Mouse (Mus musculus): ENCODE data around the gene Cnnm2. TPM values are rescaled to one million over a fixed set of nuclear protein-coding genes. Genes with fewer than 3 reads are reported as not detected.
"Not testable (repeated sequence)": the region's sequence is repeated elsewhere in the genome, so short reads cannot be mapped to it uniquely, and the experiment has no call there.

Gene Cnnm2
- polyA plus RNA-seq, 1 experiment from 2014 or later, result 3.0 TPM

DNA sequence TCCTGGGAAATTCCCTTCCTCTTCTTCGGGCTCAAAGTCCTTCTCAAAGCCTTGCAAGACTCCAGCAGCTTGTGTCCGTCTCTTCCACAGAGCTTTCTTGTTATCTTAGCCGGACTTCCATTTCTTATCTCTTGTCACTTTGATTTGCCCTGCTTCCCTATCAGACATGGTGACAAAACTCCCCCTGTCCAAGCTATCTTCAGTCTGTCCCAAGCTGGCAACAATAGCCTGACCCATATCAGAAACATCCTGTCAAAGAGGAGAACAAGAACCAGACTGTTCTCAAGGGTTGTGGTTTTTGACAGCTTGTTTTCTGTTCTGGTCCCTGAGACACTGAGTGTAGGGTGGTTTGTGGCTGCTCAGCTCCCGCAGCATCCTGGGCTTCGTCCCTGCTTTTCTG is 26.2 kb upstream of the Cnnm2 start:
- no peaks in the 10 kb centered on the region for H3K27me3 ChIP-seq
- WGBS, result 72% methylated on average over 5 of the region's 5 CpGs
- H3K9ac ChIP-seq, result no peak overlapping the region
- no peak overlapping the region for H3K27ac ChIP-seq
- ATAC-seq, result no peak
- H3K4me2 ChIP-seq, result no peak overlapping the region
- H3K4me1 ChIP-seq, result no peaks in the 10 kb centered on the region
- H3K36me3 ChIP-seq (ENCODE audit: poor library complexity, severe bottlenecking), result no peaks in the 10 kb centered on the region
- no peak overlapping the region for H3K4me3 ChIP-seq
- H3K9me3 ChIP-seq (replicated peaks), result no peaks in the 10 kb centered on the region

DNA sequence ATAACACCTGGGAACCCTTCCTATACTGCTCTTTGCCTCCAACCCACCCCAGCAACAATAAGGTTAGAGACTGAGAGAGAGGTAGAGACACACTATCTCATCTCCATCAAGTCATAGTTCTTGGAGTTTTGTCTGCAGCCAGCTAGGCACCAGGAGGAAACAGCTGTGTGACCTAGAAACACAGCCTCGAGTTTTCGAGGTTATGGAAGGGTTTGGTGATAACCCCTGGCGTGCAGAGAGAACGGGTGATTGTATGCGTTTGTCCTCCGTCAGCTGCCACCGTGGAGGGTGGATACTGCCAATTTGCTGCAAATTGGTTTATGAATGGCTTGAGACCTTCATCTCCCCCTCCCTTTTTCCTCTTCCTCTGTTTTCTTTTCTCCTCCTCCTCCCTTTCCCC is 24.3 kb upstream of the Cnnm2 start:
- Histone ChIP-seq H3K4me1 (no peaks in the 10 kb centered on the region), H3K36me3 (ENCODE audit: poor library complexity, severe bottlenecking) (no peaks in the 10 kb centered on the region), H3K9me3 (replicated peaks) (no peaks in the 10 kb centered on the region), H3K4me2 (no peak overlapping the region), H3K9ac (no peak overlapping the region), H3K4me3 (no peak overlapping the region), H3K27ac (no peak overlapping the region), H3K27me3 (no peaks in the 10 kb centered on the region)
- no peak for ATAC-seq
- 83% methylated on average over 7 of the region's 7 CpGs for WGBS

DNA sequence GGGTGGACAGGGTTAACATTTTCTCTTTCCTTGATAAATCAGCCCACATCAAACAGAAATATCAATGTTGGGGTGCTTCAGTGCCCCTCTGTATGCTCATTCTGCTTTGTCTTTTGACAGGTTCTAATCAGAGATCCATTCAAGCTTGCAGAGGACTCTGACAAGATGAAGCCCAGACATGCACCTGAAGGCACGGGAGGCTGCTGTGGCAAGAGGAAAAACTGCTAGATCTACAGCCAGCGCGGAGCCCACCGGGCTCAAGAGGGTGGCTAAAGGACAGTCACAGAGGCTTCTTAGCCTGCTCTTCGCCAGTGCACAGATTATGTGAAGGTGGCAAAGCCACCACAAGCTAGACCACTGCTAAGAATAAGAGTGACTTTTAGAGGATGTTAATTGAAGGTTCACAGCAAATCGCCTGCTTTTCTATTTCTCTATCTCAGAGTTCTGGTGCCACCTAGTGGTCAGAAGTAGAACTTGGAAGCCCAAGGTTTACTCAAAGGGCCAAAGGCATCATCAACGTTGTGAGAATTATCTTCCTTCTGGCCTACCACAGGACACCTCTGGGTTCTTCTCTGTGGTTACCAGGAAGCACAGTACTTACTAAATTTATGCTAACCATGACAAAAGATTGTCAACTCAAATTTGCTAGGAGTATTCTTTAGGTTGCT is 20.9 kb upstream of the Cnnm2 start:
- 0 out of 2 replicates have a peak, but pooled peaks have one; percentile 19 for ATAC-seq
- Histone ChIP-seq H3K4me2 (no peak overlapping the region), H3K36me3 (ENCODE audit: poor library complexity, severe bottlenecking) (no peaks in the 10 kb centered on the region), H3K9me3 (replicated peaks) (no peaks in the 10 kb centered on the region), H3K27me3 (no peaks in the 10 kb centered on the region), H3K4me3 (no peak overlapping the region), H3K4me1 (peaks cover 4% of the 10 kb centered on the region; the same call in 1 of the 2 replicates), H3K27ac (no peak overlapping the region), H3K9ac (no peak overlapping the region)
- 52% methylated on average over 7 of the region's 7 CpGs for WGBS

DNA sequence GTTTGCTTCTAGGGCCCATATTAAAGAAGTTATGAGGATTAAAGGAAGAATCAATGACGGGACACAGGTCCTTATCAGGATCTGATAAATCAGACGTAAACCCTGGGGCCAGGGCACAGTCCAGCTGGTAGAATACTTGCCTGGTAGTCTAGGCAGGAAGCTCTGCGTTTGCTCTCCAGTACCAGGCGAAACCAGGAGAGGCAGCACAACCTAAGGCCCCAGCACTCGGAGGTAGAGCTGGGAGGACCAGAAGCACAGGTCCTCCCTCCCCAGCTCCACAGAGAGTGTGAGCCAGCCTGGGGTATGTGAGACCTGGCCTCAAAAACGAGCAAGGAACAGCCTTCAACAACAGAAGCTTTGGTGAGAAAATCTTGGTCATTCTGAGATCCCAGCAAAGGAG is 19.8 kb upstream of the Cnnm2 start:
- no peaks in the 10 kb centered on the region for H3K36me3 ChIP-seq (ENCODE audit: poor library complexity, severe bottlenecking)
- no peak overlapping the region for H3K9ac ChIP-seq
- no peaks in the 10 kb centered on the region for H3K9me3 ChIP-seq (replicated peaks)
- no peak overlapping the region for H3K4me3 ChIP-seq
- peaks cover 4% of the 10 kb centered on the region; the same call in 1 of the 2 replicates for H3K4me1 ChIP-seq
- ATAC-seq, result no peak
- H3K27me3 ChIP-seq, result no peaks in the 10 kb centered on the region
- WGBS, result 44% methylated on average over 6 of the region's 6 CpGs
- no peak overlapping the region for H3K27ac ChIP-seq
- no peak overlapping the region for H3K4me2 ChIP-seq

GRCm38 (mm10) chr19:46744681-46745080 is 16.7 kb upstream of the Cnnm2 start:
- H3K4me1 ChIP-seq, result peaks cover 4% of the 10 kb centered on the region; the same call in 1 of the 2 replicates
- 74% methylated on average over 9 of the region's 9 CpGs for WGBS
- H3K27me3 ChIP-seq, result no peaks in the 10 kb centered on the region
- H3K36me3 ChIP-seq (ENCODE audit: poor library complexity, severe bottlenecking), result no peaks in the 10 kb centered on the region
- no peak overlapping the region for H3K27ac ChIP-seq
- H3K9ac ChIP-seq, result no peak overlapping the region
- ATAC-seq, result no peak
- no peak overlapping the region for H3K4me3 ChIP-seq
- no peak overlapping the region for H3K4me2 ChIP-seq
- no peaks in the 10 kb centered on the region for H3K9me3 ChIP-seq (replicated peaks)

GRCm38 (mm10) chr19:46747799-46748198 is 13.6 kb upstream of the Cnnm2 start:
- Histone ChIP-seq H3K9me3 (replicated peaks) (no peaks in the 10 kb centered on the region), H3K9ac (no peak overlapping the region), H3K4me2 (no peak overlapping the region), H3K27ac (no peak overlapping the region), H3K4me3 (no peak overlapping the region), H3K27me3 (no peaks in the 10 kb centered on the region), H3K4me1 (peaks cover 4% of the 10 kb centered on the region; the same call in 1 of the 2 replicates), H3K36me3 (ENCODE audit: poor library complexity, severe bottlenecking) (no peaks in the 10 kb centered on the region)
- no peak for ATAC-seq
- WGBS, result 88% methylated on average over 3 of the region's 3 CpGs

GRCm38 (mm10) chr19:46752235-46752634 is 9.2 kb upstream of the Cnnm2 start:
- no peak for ATAC-seq
- WGBS, result 92% methylated on average over 5 of the region's 5 CpGs

GRCm38 (mm10) chr19:46755066-46755465 is 6.3 kb upstream of the Cnnm2 start:
- no peaks in the 10 kb centered on the region for H3K9me3 ChIP-seq (replicated peaks)
- 49% methylated on average over 9 of the region's 9 CpGs for WGBS
- H3K4me1 ChIP-seq, result no peaks in the 10 kb centered on the region
- no peak overlapping the region for H3K4me3 ChIP-seq
- no peaks in the 10 kb centered on the region for H3K36me3 ChIP-seq (ENCODE audit: poor library complexity, severe bottlenecking)
- H3K4me2 ChIP-seq, result no peak overlapping the region
- ATAC-seq, result no peak
- no peak overlapping the region for H3K27ac ChIP-seq
- H3K9ac ChIP-seq, result no peak overlapping the region
- peaks cover 20% of the 10 kb centered on the region for H3K27me3 ChIP-seq

More at GRCm38 (mm10) chr19:46752235-46752634, 9.2 kb upstream of the Cnnm2 start:
- Histone ChIP-seq H3K36me3 (ENCODE audit: poor library complexity, severe bottlenecking) (no peaks in the 10 kb centered on the region), H3K27me3 (peaks cover 4% of the 10 kb centered on the region), H3K9ac (no peak overlapping the region), H3K9me3 (replicated peaks) (no peaks in the 10 kb centered on the region), H3K4me3 (no peak overlapping the region), H3K4me1 (no peaks in the 10 kb centered on the region), H3K4me2 (no peak overlapping the region), H3K27ac (no peak overlapping the region)

DNA sequence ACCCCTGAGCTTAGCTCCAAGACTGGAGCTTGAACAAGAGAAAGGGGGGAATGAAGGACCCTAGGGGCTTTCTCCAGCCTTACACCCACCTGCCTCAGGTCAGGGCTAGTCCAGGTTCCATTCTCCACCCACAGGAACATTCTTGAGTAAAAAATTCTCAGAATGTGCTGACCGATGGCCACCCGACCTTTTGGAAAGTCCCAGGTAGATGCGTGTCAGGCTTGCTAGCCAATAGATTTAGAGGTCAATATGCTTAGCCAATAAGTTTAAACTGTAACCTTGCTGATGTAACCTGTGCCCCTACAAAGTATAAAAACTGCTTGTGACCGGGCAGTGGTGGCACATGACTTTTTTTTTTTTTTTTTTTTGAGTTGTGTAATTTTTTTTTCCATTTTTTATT is 5.2 kb upstream of the Cnnm2 start:
- H3K4me1 ChIP-seq, result no peaks in the 10 kb centered on the region
- H3K27me3 ChIP-seq, result peaks cover 20% of the 10 kb centered on the region
- no peaks in the 10 kb centered on the region for H3K36me3 ChIP-seq (ENCODE audit: poor library complexity, severe bottlenecking)
- 92% methylated on average over 4 of the region's 4 CpGs for WGBS
- H3K9me3 ChIP-seq (replicated peaks), result no peaks in the 10 kb centered on the region
- no peak overlapping the region for H3K27ac ChIP-seq
- H3K4me2 ChIP-seq, result no peak overlapping the region
- no peak overlapping the region for H3K4me3 ChIP-seq
- ATAC-seq, result no peak
- H3K9ac ChIP-seq, result no peak overlapping the region

DNA sequence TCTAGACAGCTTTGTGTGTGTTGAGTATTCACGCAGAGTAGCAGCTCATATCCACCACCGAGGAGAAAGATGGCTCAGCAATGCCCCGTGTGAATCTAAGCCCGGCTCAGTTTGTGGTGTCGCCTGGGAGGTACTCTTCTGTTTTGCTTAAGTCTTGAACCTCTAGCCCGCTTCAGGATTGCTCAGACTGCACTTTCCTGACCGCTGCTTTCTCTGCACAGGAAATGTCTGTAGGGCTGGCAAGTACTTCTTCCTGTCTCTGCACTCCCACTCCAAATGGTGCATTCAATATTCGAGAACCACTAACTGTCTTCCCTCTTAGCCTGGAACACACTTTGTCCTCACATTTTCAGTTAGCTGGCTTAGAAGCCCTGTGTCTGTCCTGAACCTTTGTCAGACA is 2.3 kb upstream of the Cnnm2 start:
- H3K27ac ChIP-seq, result no peak overlapping the region
- H3K4me2 ChIP-seq, result no peak overlapping the region
- peaks cover 21% of the 10 kb centered on the region for H3K4me1 ChIP-seq
- H3K4me3 ChIP-seq, result no peak overlapping the region
- no peak overlapping the region for H3K9ac ChIP-seq
- no peak for ATAC-seq
- no peaks in the 10 kb centered on the region for H3K36me3 ChIP-seq (ENCODE audit: poor library complexity, severe bottlenecking)
- H3K9me3 ChIP-seq (replicated peaks), result no peaks in the 10 kb centered on the region
- 71% methylated on average over 8 of the region's 8 CpGs for WGBS
- H3K27me3 ChIP-seq, result peaks cover 35% of the 10 kb centered on the region

GRCm38 (mm10) chr19:46759909-46760308 is 1.5 kb upstream of the Cnnm2 start:
- ATAC-seq, result not testable (repeated sequence)

GRCm38 (mm10) chr19:46760375-46761160 is 828 bp upstream of the Cnnm2 start:
- ATAC-seq, result peak; percentile 68
- Histone ChIP-seq H3K4me2 (peak overlapping the region; percentile 99), H3K27ac (peak overlapping the region; percentile 69), H3K27me3 (peaks cover 40% of the 10 kb centered on the region), H3K36me3 (ENCODE audit: poor library complexity, severe bottlenecking) (no peaks in the 10 kb centered on the region), H3K9me3 (replicated peaks) (no peaks in the 10 kb centered on the region), H3K4me3 (peak overlapping the region; percentile 85), H3K4me1 (peaks cover 33% of the 10 kb centered on the region), H3K9ac (peak overlapping the region; percentile 45; the same call in 1 of the 2 replicates)
- WGBS, result 16% methylated on average over 29 of the region's 29 CpGs

More at GRCm38 (mm10) chr19:46759909-46760308, 1.5 kb upstream of the Cnnm2 start:
- H3K9me3 ChIP-seq (replicated peaks); H3K4me2 ChIP-seq; H3K27ac ChIP-seq; H3K9ac ChIP-seq; H3K36me3 ChIP-seq (ENCODE audit: poor library complexity, severe bottlenecking); H3K4me3 ChIP-seq: not testable (repeated sequence)
- H3K4me1 ChIP-seq, result peaks cover 29% of the 10 kb centered on the region
- peaks cover 43% of the 10 kb centered on the region for H3K27me3 ChIP-seq
- 87% methylated on average over 10 of the region's 10 CpGs for WGBS
